In the genomic region with DNA sequence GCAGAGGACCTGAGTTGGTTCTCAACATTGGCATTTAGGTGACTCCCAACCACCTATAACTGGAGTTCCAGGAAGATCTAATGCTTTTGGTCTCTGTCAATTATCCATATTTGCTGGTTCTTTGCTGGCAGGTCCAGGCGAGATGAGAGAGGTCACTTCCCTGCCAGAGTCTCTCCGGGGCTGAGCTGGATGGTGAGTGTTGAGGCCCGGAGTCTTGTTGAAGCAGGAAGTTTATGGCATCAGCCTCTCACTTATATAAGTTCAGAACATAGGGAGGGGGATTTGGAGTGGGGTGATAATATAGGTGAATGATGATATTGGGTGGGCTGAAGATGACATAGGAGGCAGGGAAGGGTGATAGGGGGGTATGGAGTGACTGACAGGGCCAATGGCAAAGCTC, we compare ENCODE assay signal across 16 mouse cellular contexts.
"Had no signal": no experiment of that assay in that cellular context is flagged by ENCODE, and none has a peak within 500 bp of the region (broad histone marks: within the 10 kb centered on the region; RNA-seq: fewer than 3 reads in every experiment).

No protein-coding gene starts in this region.

- H3K27me3 ChIP-seq: neural tube, embryonic 13.5 days; neural tube, embryonic 15.5 days; stomach, embryonic 15.5 days had no signal

- H3K9ac ChIP-seq: neural tube, embryonic 13.5 days; neural tube, embryonic 15.5 days; stomach, embryonic 15.5 days had no signal

- H3K27ac ChIP-seq: neural tube, embryonic 13.5 days; neural tube, embryonic 15.5 days; stomach, embryonic 15.5 days; stomach, postnatal 0 days had no signal

- H3K4me1 ChIP-seq: neural tube, embryonic 13.5 days; stomach, embryonic 15.5 days had no signal

- H3K36me3 ChIP-seq: neural tube, embryonic 13.5 days; neural tube, embryonic 15.5 days; stomach, embryonic 15.5 days had no signal

- DNase-seq: retina, postnatal 1 day; right cerebral cortex, adult 18-20 months; right cerebral cortex, postnatal 14 days; right cerebral cortex, postnatal 25 days; right cerebral cortex, postnatal 4 days; spleen, adult 18-20 months; thymus, adult 18-20 months; thymus, adult 2 months; thymus, postnatal 14 days; thymus, postnatal 25 days; thymus, postnatal 36 days; thymus, postnatal 4 days had no signal

- H3K9me3 ChIP-seq: neural tube, embryonic 13.5 days; neural tube, embryonic 15.5 days; stomach, embryonic 15.5 days had no signal

- H3K4me3 ChIP-seq: neural tube, embryonic 13.5 days; neural tube, embryonic 15.5 days; stomach, embryonic 15.5 days had no signal
